Mouse (Mus musculus) heart, adult 11 months (tissue): ENCODE results near the gene Fgd3.

Source experiments
- DNase-seq: peaks from one replicate; pipeline ENCODE4 v3.0.0; 2022

Fgd3 gene

DNA sequence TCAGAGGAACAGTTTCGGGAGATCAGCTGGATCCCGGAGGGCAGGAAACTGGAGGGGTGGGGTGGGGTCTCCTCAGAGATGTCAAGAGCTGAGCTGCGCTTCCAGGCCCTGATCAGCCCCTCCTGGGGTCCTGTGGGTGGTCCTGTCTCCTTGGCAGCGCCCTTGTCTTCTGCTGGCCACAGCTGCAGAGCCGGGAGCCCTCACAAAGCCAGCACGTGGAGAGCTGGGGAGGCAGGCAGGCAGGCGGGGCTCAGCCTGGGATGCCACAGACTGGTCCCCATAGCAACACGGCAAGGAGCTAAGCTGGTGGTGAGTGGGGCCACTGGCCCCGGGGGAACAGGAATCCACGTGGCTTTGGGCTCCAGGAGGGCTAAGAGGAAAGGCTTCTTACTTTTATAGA lies at the start of gene Fgd3:
TSS of gene Fgd3 (minus strand) at position 272 of the 400 bp plus-strand sequence.
- DNase-seq, result peak; percentile 94

GRCm38 (mm10) chr13:49369404-49369803 lies 49.3 kb upstream of the Fgd3 start:
- DNase-seq, result no peak

- no peak for DNase-seq
Measured at GRCm38 (mm10) chr13:49367657-49368440, 47.7 kb upstream of the Fgd3 start.

DNA sequence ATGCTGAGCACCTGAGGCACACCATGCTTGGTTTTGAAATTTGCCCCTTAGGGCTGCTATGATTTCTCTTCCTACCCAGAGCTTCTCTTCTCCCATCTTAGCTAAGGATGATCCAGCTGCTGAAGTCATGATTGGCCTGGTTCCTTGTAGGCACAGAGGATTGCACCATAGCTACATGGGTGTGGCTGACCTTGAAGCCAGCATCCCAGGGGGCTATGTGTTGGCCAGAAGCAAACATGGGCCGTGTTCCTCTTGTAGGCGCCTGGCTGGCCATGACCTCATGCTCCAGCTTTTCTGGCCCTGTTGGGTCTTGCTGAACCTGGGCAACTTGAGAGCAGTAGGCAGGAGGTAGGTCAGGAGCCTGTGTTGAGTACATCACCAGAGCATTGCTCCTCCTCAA lies 44.6 kb upstream of the Fgd3 start:
- peak; percentile 99 for DNase-seq

DNA sequence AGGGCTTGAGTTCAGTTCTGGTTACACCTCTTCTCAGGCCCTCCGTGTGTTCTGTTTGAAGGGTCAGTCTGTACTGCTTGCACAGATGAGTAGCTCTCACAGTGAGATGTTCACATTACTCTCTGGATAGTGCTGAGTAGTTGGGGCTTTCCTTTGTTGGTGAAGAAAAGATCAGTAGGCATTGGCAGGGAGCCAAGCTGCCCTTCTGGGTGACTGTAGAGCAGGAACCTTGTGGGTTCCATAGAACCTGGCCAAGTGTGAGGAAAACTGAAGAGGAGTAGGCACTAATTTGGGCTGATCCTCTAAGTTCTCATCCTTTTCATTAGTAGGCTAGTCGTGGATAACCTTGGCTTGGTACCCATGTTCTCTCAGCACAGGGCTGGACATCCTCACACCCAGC lies 42.7 kb upstream of the Fgd3 start:
- DNase-seq, result no peak

GRCm38 (mm10) chr13:49362364-49362763 lies 42.3 kb upstream of the Fgd3 start:
- DNase-seq, result peak; percentile 96

GRCm38 (mm10) chr13:49360906-49361406 lies 40.8 kb upstream of the Fgd3 start:
- peak; percentile 96 for DNase-seq

GRCm38 (mm10) chr13:49358184-49358583 lies 38.1 kb upstream of the Fgd3 start:
- DNase-seq, result no peak

- no peak for DNase-seq
Measured at GRCm38 (mm10) chr13:49357367-49358026, 37.4 kb upstream of the Fgd3 start.

GRCm38 (mm10) chr13:49356090-49356489 lies 36.0 kb upstream of the Fgd3 start:
- DNase-seq, result peak; percentile 97

GRCm38 (mm10) chr13:49355461-49356061 lies 35.5 kb upstream of the Fgd3 start:
- DNase-seq, result peak; percentile 96

DNA sequence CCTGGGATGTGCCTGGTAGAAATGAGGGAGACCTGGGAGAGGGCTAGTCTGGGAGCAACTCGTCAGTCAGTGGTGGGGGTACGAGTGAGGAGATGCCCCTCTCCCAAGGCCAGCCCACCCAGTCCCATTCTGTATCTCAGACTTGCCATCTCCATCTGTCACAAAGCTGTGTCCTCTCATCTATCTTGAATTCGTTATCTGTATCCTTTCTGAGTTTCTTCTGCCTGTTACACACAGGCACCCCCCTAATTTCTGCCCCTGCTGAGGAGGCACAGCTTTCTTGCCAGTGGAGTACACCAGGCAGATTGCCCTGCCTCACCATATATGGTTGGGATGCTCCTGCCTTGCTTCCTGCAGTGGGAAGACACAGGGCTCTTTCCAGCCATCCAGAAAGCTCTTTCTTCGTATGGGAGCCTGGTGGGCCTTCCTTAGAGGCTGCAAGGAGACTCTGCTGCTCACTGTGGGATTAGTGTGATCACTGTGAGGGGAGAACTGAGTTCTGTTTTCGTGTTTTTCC lies 33.9 kb upstream of the Fgd3 start:
- peak; percentile 92 for DNase-seq

GRCm38 (mm10) chr13:49353422-49353821 lies 33.3 kb upstream of the Fgd3 start:
- peak; percentile 94 for DNase-seq

- DNase-seq, result peak; percentile 99
Measured at GRCm38 (mm10) chr13:49352581-49353159, 32.6 kb upstream of the Fgd3 start.

DNA sequence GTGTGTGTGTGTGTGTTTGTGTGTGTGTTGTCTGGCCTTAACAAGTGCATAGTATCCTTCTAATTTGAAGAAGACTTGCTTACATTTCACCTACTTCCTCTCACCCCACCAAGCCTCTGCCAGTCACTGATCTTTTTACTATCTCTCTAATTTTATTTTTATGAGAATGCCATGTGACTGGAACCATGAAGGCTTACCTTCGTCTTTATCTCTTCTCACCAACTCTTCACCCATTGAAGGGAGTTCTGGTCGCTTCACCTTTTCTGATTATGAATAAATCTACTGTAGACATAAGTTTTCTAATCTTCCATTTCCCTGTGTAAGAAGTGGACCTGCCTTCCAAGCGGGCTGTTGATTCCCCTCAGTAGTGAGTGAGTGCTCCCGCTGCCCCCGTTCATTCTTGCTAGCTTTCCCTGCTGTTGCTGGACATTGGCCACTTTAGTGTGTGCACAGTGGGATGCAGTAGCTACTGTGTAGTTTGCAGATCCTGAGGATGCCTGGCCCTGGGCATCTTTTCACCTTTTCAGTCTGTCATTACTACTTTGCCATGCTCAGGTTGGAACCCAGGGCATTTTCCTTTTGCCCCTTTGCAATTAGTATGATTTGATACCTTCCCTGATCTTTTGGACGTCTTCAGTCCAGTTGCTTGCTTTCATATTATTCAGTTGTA lies 29.9 kb upstream of the Fgd3 start:
- DNase-seq, result peak; percentile 84

- peak; percentile 79 for DNase-seq
Measured at GRCm38 (mm10) chr13:49349335-49349734, 29.2 kb upstream of the Fgd3 start.

GRCm38 (mm10) chr13:49348522-49348921 lies 28.4 kb upstream of the Fgd3 start:
- no peak for DNase-seq

DNA sequence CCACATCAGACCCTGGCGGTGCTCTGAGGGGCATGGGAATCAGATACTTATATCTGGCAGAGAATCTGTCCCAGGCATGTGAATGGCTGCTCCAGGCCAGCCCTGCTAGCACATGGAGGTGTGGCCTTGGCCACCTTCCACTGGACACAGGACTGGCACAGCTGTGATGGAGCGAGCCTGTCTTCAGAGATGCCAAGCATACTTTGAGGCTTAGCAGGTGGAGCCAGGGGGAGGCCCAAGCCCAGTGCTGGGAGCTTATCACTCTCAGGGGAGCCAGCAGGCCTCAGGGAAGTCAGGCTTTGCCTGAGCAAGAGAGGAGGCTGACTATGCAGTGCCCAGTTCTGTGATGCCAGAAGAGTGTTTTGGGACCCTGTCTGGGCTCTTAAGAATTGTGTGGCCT lies 25.4 kb upstream of the Fgd3 start:
- peak; percentile 98 for DNase-seq

GRCm38 (mm10) chr13:49344567-49344966 lies 24.5 kb upstream of the Fgd3 start:
- peak; percentile 93 for DNase-seq

DNA sequence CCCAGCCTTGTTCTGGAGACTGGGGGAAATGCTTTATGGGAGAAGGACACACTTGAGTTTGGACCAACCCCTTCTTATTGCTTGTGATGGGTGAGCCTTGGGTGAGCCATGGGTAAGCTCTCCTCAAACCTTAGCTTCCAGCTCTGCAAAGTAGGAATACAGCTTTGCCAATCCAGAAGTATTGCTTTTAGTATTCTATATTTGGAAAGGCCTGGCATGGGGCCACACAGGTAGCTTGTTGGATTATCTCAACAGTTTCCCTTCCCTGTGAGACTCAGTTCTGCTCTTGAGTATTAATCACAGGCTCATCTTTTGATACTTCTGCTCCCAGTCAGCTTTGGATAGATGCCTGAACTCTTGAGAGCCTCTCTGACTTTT lies 22.6 kb upstream of the Fgd3 start:
- DNase-seq, result no peak

- peak; percentile 95 for DNase-seq
Measured at GRCm38 (mm10) chr13:49341831-49342722, 22.0 kb upstream of the Fgd3 start.
